Comparison of ENCODE assay signal across 11 mouse cellular contexts in genomic region chr8:70645501-70646224, GRCm38 (mm10). TPM values are rescaled to one million over a fixed set of nuclear protein-coding genes. Genes with fewer than 3 reads are reported as not detected.
A peak's percentile ranks its signal among the peaks of the same experiment; 100 is the strongest.
DNase-seq lines count a peak whose midpoint lies in the region; ATAC-seq and TF ChIP-seq lines count a peak whose summit lies in the region.
"Had no signal": no experiment of that assay in that cellular context is flagged by ENCODE, and none has a peak within 500 bp of the region (broad histone marks: within the 10 kb centered on the region; RNA-seq: fewer than 3 reads in every experiment).

No protein-coding gene starts in this region.

- H3K4me3 ChIP-seq in forebrain, embryonic 10.5 days: no peak overlapping the region
- H3K4me3 ChIP-seq in forebrain, postnatal 0 days (ENCODE audit: low read depth, low read length): no peak overlapping the region
- no peak overlapping the region for H3K4me3 ChIP-seq in bone marrow macrophage, adult 2 months (ENCODE audit: insufficient read depth, low read length)
- H3K4me3 ChIP-seq in intestine, embryonic 16.5 days (ENCODE audit: low read length): no peak overlapping the region
- H3K4me3 ChIP-seq in lung, embryonic 14.5 days (ENCODE audit: low read depth, low read length): no peak overlapping the region
- H3K4me3 ChIP-seq: embryonic facial prominence, embryonic 13.5 days had no signal

- peaks cover 47% of the 10 kb centered on the region for H3K4me1 ChIP-seq in forebrain, embryonic 10.5 days
- peaks cover 3% of the 10 kb centered on the region; the same call in 1 of the 2 replicates for H3K4me1 ChIP-seq in forebrain, postnatal 0 days (ENCODE audit: insufficient read depth)
- H3K4me1 ChIP-seq in bone marrow macrophage, adult 2 months (ENCODE audit: control insufficient read depth, insufficient read depth, low read length): peaks cover 65% of the 10 kb centered on the region
- peaks cover 40% of the 10 kb centered on the region for H3K4me1 ChIP-seq in intestine, embryonic 16.5 days (ENCODE audit: control insufficient read depth, insufficient read depth, low read length)
- H3K4me1 ChIP-seq in lung, embryonic 14.5 days (ENCODE audit: insufficient read depth): peaks cover 19% of the 10 kb centered on the region

- peaks cover 24% of the 10 kb centered on the region for H3K36me3 ChIP-seq in forebrain, embryonic 10.5 days (replicated peaks)
- peaks cover 5% of the 10 kb centered on the region for H3K36me3 ChIP-seq in forebrain, postnatal 0 days (ENCODE audit: insufficient read depth)
- H3K36me3 ChIP-seq in intestine, embryonic 16.5 days (ENCODE audit: control insufficient read depth, insufficient read depth, low read length): peaks cover 3% of the 10 kb centered on the region; the same call in 1 of the 2 replicates
- H3K36me3 ChIP-seq in lung, embryonic 14.5 days (ENCODE audit: insufficient read depth): peaks cover 9% of the 10 kb centered on the region; the same call in 1 of the 2 replicates

- no peaks in the 10 kb centered on the region for H3K9me3 ChIP-seq in forebrain, embryonic 10.5 days
- H3K9me3 ChIP-seq in forebrain, postnatal 0 days (ENCODE audit: low read length): no peaks in the 10 kb centered on the region
- no peaks in the 10 kb centered on the region for H3K9me3 ChIP-seq in intestine, embryonic 16.5 days (ENCODE audit: control insufficient read depth, low read length)
- H3K9me3 ChIP-seq in lung, embryonic 14.5 days (ENCODE audit: low read depth, low read length): no peaks in the 10 kb centered on the region
- H3K9me3 ChIP-seq: embryonic facial prominence, embryonic 13.5 days had no signal

- H3K4me2 ChIP-seq in forebrain, postnatal 0 days (ENCODE audit: low read depth): no peak overlapping the region
- H3K4me2 ChIP-seq in intestine, embryonic 16.5 days (ENCODE audit: low read depth, low read length): no peak overlapping the region
- no peak overlapping the region for H3K4me2 ChIP-seq in lung, embryonic 14.5 days
- H3K4me2 ChIP-seq: embryonic facial prominence, embryonic 13.5 days; hindbrain, embryonic 14.5 days had no signal

- H3K27me3 ChIP-seq in forebrain, embryonic 10.5 days (ENCODE audit: poor library complexity, severe bottlenecking): no peaks in the 10 kb centered on the region
- no peaks in the 10 kb centered on the region for H3K27me3 ChIP-seq in forebrain, postnatal 0 days (ENCODE audit: insufficient read depth, low read length)
- no peaks in the 10 kb centered on the region for H3K27me3 ChIP-seq in intestine, embryonic 16.5 days (replicated peaks; ENCODE audit: control insufficient read depth, insufficient read depth, low read length)
- H3K27me3 ChIP-seq in lung, embryonic 14.5 days (ENCODE audit: insufficient read depth, low read length): no peaks in the 10 kb centered on the region
- H3K27me3 ChIP-seq: embryonic facial prominence, embryonic 13.5 days had no signal

- no peak for DNase-seq in forebrain, embryonic 10.5 days (ENCODE audit: extremely low spot score, low spot score)
- no peak for DNase-seq in forebrain, postnatal 0 days
- peak; percentile 32 for DNase-seq in lung, embryonic 14.5 days
- DNase-seq in urinary bladder, postnatal 25 days (ENCODE audit: low spot score): no peak
- DNase-seq: left cerebral cortex, postnatal 4 days had no signal

- H3K9ac ChIP-seq in forebrain, postnatal 0 days: no peak overlapping the region
- no peak overlapping the region for H3K9ac ChIP-seq in intestine, embryonic 16.5 days (ENCODE audit: low read depth, low read length)
- H3K9ac ChIP-seq in lung, embryonic 14.5 days: no peak overlapping the region
- H3K9ac ChIP-seq: embryonic facial prominence, embryonic 13.5 days; hindbrain, embryonic 14.5 days had no signal

- 68% methylated on average over 17 of the region's 17 CpGs for WGBS in forebrain, embryonic 10.5 days
- 64% methylated on average over 17 of the region's 17 CpGs for WGBS in forebrain, postnatal 0 days
- 51% methylated on average over 17 of the region's 17 CpGs for WGBS in intestine, embryonic 16.5 days
- WGBS in lung, embryonic 14.5 days: 47% methylated on average over 17 of the region's 17 CpGs

- no peak for ATAC-seq in forebrain, postnatal 0 days
- ATAC-seq in intestine, embryonic 16.5 days: no peak
- ATAC-seq in lung, embryonic 14.5 days (ENCODE audit: insufficient read depth): no peak
- no peak for ATAC-seq in cerebellum, adult (ENCODE audit: insufficient number of reproducible peaks, low FRiP score, low TSS enrichment)
- ATAC-seq in megakaryocyte progenitor cell, adult 5-6 weeks (replicated peaks; ENCODE audit: poor library complexity): no peak

- H3K27ac ChIP-seq in forebrain, embryonic 10.5 days: peak overlapping the region; percentile 48; the same call in 1 of the 2 replicates
- no peak overlapping the region for H3K27ac ChIP-seq in forebrain, postnatal 0 days (ENCODE audit: low read depth, low read length)
- peak overlapping the region; percentile 97 for H3K27ac ChIP-seq in bone marrow macrophage, adult 2 months (ENCODE audit: insufficient read depth, low read depth, low read length)
- H3K27ac ChIP-seq in intestine, embryonic 16.5 days (ENCODE audit: low read length): peak overlapping the region; percentile 33
- H3K27ac ChIP-seq in lung, embryonic 14.5 days (ENCODE audit: low read depth): no peak overlapping the region
- H3K27ac ChIP-seq: embryonic facial prominence, embryonic 13.5 days; hindbrain, embryonic 14.5 days had no signal

- TF ChIP-seq POLR2A in bone marrow macrophage, adult 2 months (IDR thresholded peaks at IDR 0.05; ENCODE audit: borderline replicate concordance, low read depth, low read length): no peak

- no peak for TF ChIP-seq CTCF in forebrain, postnatal 0 days (IDR thresholded peaks at IDR 0.05; ENCODE audit: low read depth)
- no peak for TF ChIP-seq CTCF in bone marrow macrophage, adult 2 months (IDR thresholded peaks at IDR 0.05; ENCODE audit: low read depth, low read length)
- TF ChIP-seq CTCF in lung, embryonic 14.5 days (IDR thresholded peaks at IDR 0.05; ENCODE audit: low read depth): no peak

RNA-seq across cellular contexts. Expression of gene Gdf15, which starts 13.4 kb away (rescaled TPM):
- polyA plus RNA-seq in forebrain, embryonic 10.5 days (2016; fragmentation: Nextera tagmentation; extraction: Ambion mirVana): not detected in 2 replicates
- 0.90 TPM in 1 of 2 replicates, not detected in the other for total RNA-seq in forebrain, postnatal 0 days (2014; rRNA removed)
- 0.18 and 0.26 TPM in 2 replicates for polyA plus RNA-seq in forebrain, postnatal 0 days (2015; fragmentation: Nextera tagmentation; extraction: Ambion mirVana)
- 3.3 and 4.9 TPM in 2 replicates for polyA plus RNA-seq in bone marrow macrophage, adult 2 months (2012; ENCODE audit: insufficient read depth, insufficient read length, missing spikeins)
- 3.6 and 3.7 TPM in 2 replicates for polyA plus RNA-seq in intestine, embryonic 16.5 days (2015; fragmentation: Nextera tagmentation; extraction: Ambion mirVana)
- 0.12 and 0.22 TPM in 2 replicates for polyA plus RNA-seq in lung, embryonic 14.5 days (2014; fragmentation: Nextera tagmentation; extraction: Ambion mirVana)
- total RNA-seq in megakaryocyte progenitor cell, adult 5-6 weeks (2015): not detected in 2 replicates
- not detected in 2 replicates for total RNA-seq in megakaryocyte progenitor cell, adult 5-6 weeks (2017)
- total RNA-seq: left cerebral cortex, postnatal 4 days had no signal

RNA-seq across cellular contexts. Expression of gene Pgpep1, which starts 14.5 kb away (rescaled TPM):
- 40.5 and 49.3 TPM in 2 replicates for polyA plus RNA-seq in forebrain, embryonic 10.5 days (2016; fragmentation: Nextera tagmentation; extraction: Ambion mirVana)
- 22.1 and 23.8 TPM in 2 replicates for total RNA-seq in forebrain, postnatal 0 days (2014; rRNA removed)
- 22.1 and 26.1 TPM in 2 replicates for polyA plus RNA-seq in forebrain, postnatal 0 days (2015; fragmentation: Nextera tagmentation; extraction: Ambion mirVana)
- polyA plus RNA-seq in bone marrow macrophage, adult 2 months (2012; ENCODE audit: insufficient read depth, insufficient read length, missing spikeins): 33.0 and 35.2 TPM in 2 replicates
- 88.3 and 101 TPM in 2 replicates for polyA plus RNA-seq in intestine, embryonic 16.5 days (2015; fragmentation: Nextera tagmentation; extraction: Ambion mirVana)
- 46.6 and 48.2 TPM in 2 replicates for polyA plus RNA-seq in lung, embryonic 14.5 days (2014; fragmentation: Nextera tagmentation; extraction: Ambion mirVana)
- 11.7 and 11.8 TPM in 2 replicates for total RNA-seq in megakaryocyte progenitor cell, adult 5-6 weeks (2015)
- 3.6 and 5.2 TPM in 2 replicates for total RNA-seq in megakaryocyte progenitor cell, adult 5-6 weeks (2017)

RNA-seq across cellular contexts. Expression of gene Lsm4, which starts 27.4 kb away (rescaled TPM):
- 336 and 339 TPM in 2 replicates for polyA plus RNA-seq in forebrain, embryonic 10.5 days (2016; fragmentation: Nextera tagmentation; extraction: Ambion mirVana)
- 93.7 and 140 TPM in 2 replicates for total RNA-seq in forebrain, postnatal 0 days (2014; rRNA removed)
- polyA plus RNA-seq in forebrain, postnatal 0 days (2015; fragmentation: Nextera tagmentation; extraction: Ambion mirVana): 177 and 231 TPM in 2 replicates
- 62.3 and 65.9 TPM in 2 replicates for polyA plus RNA-seq in bone marrow macrophage, adult 2 months (2012; ENCODE audit: insufficient read depth, insufficient read length, missing spikeins)
- 228 and 246 TPM in 2 replicates for polyA plus RNA-seq in intestine, embryonic 16.5 days (2015; fragmentation: Nextera tagmentation; extraction: Ambion mirVana)
- polyA plus RNA-seq in lung, embryonic 14.5 days (2014; fragmentation: Nextera tagmentation; extraction: Ambion mirVana): 305 and 327 TPM in 2 replicates
- total RNA-seq in megakaryocyte progenitor cell, adult 5-6 weeks (2015): 121 and 125 TPM in 2 replicates
- total RNA-seq in megakaryocyte progenitor cell, adult 5-6 weeks (2017): 214 and 249 TPM in 2 replicates

RNA-seq across cellular contexts. Expression of gene Lrrc25, which starts 29.7 kb away (rescaled TPM):
- polyA plus RNA-seq in forebrain, embryonic 10.5 days (2016; fragmentation: Nextera tagmentation; extraction: Ambion mirVana): 0.49 and 0.87 TPM in 2 replicates
- total RNA-seq in forebrain, postnatal 0 days (2014; rRNA removed): 1.4 and 2.8 TPM in 2 replicates
- 1.2 TPM in 2 replicates for polyA plus RNA-seq in forebrain, postnatal 0 days (2015; fragmentation: Nextera tagmentation; extraction: Ambion mirVana)
- 185 and 197 TPM in 2 replicates for polyA plus RNA-seq in bone marrow macrophage, adult 2 months (2012; ENCODE audit: insufficient read depth, insufficient read length, missing spikeins)
- polyA plus RNA-seq in intestine, embryonic 16.5 days (2015; fragmentation: Nextera tagmentation; extraction: Ambion mirVana): 2.9 and 3.0 TPM in 2 replicates
- polyA plus RNA-seq in lung, embryonic 14.5 days (2014; fragmentation: Nextera tagmentation; extraction: Ambion mirVana): 1.9 TPM in 2 replicates
- 6.2 and 12.9 TPM in 2 replicates for total RNA-seq in megakaryocyte progenitor cell, adult 5-6 weeks (2015)
- total RNA-seq in megakaryocyte progenitor cell, adult 5-6 weeks (2017): 4.7 and 5.4 TPM in 2 replicates

RNA-seq across cellular contexts. Expression of gene Ssbp4, which starts 37.0 kb away (rescaled TPM):
- polyA plus RNA-seq in forebrain, embryonic 10.5 days (2016; fragmentation: Nextera tagmentation; extraction: Ambion mirVana): 74.4 and 84.1 TPM in 2 replicates
- 197 and 249 TPM in 2 replicates for total RNA-seq in forebrain, postnatal 0 days (2014; rRNA removed)
- 204 and 221 TPM in 2 replicates for polyA plus RNA-seq in forebrain, postnatal 0 days (2015; fragmentation: Nextera tagmentation; extraction: Ambion mirVana)
- 106 and 123 TPM in 2 replicates for polyA plus RNA-seq in bone marrow macrophage, adult 2 months (2012; ENCODE audit: insufficient read depth, insufficient read length, missing spikeins)
- polyA plus RNA-seq in intestine, embryonic 16.5 days (2015; fragmentation: Nextera tagmentation; extraction: Ambion mirVana): 63.2 and 73.9 TPM in 2 replicates
- polyA plus RNA-seq in lung, embryonic 14.5 days (2014; fragmentation: Nextera tagmentation; extraction: Ambion mirVana): 127 and 143 TPM in 2 replicates
- 31.6 and 40.7 TPM in 2 replicates for total RNA-seq in megakaryocyte progenitor cell, adult 5-6 weeks (2015)
- total RNA-seq in megakaryocyte progenitor cell, adult 5-6 weeks (2017): 40.2 and 69.7 TPM in 2 replicates

Comparison
In these comparisons a context has a peak if more than half of its experiments do, and no peak if none do; other contexts are left out.
1. H3K27ac ChIP-seq: peak in forebrain, embryonic 10.5 days (single experiment), bone marrow macrophage, adult 2 months (single experiment) and intestine, embryonic 16.5 days (single experiment); none in forebrain, postnatal 0 days (single experiment) and lung, embryonic 14.5 days (single experiment).